Mouse (Mus musculus) thymus, postnatal 25 days (tissue): Measurements from ENCODE around the gene Lrrc49.
A peak's percentile ranks its signal among the peaks of the same experiment; 100 is the strongest.

ENCODE experiments used
- DNase-seq: peaks from one replicate; pipeline ENCODE4 v3.0.0; 2022

The Lrrc49 gene

DNA sequence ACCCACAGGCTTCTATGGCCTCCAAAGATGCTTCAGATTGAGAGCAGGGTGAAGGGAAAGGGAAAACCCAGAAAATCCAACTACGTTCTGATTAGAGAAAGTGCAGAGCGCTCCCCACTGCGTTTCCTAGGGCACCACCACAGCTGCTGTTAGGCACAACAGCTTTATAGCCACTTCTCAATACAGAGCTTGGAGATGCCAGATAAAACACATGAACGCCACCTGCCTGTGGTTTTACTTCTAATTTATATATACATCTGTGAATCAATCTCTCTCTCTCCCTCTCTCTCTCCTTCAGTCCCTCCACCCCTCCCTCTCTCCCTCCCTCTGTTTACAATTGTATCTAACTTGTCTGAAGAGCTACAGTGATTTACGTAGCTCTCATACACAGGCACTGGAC is 95.6 kb downstream of the Lrrc49 start:
- no peak for DNase-seq

DNA sequence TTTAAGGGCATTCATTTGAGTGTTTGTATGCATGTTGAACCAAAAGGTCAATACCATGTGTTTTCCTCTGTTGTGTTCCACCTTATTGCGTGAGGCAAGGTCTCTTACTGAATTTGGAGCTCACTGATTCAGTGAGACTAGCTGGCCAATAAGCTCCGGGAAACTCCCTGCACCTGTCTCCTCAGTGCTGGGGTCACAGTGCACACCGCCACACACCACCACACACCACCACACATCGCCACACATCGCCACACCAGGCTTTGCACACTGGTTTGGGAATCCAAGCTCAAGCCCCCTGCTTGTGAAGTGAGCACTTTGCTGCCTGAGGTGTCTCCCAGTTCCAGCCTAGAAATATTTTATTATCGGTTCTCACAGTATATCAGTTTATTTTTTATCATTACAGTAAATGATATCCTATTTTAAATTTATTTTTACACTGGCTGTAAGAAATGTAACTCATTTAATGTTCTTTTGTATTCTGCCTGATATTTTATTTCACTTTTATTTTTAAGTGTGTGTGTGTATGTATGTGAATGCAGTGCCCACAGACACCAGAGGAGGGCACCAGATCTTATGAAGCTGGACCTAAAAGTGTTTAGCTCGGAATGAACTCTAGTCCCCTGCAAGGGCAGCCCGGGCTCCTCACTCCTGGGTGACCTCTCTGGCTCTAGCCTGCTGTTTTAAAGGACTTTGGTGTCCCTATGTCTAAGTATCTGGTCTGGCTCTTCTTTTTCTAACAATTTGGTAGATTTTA is 96.9 kb downstream of the Lrrc49 start:
- DNase-seq: no peak

DNA sequence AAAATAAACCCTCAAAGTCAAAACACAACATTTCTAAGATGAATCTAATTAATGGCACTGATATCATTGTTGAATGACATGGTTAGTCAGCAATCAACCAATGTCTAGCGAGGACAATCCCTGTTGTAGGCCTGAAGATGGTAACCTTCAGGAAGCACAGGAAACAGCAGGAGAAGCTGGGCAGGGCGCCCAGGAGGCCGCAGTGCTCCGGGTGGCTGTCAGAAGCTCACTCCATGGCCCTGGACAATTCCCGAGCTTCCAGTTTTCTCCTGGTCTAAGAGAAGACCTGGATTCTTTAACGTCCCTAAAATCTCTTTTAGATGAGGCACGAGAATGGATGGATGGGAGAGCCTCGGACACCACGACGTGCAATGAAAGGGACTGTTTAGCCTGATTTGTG is 99.0 kb downstream of the Lrrc49 start:
- no peak for DNase-seq

DNA sequence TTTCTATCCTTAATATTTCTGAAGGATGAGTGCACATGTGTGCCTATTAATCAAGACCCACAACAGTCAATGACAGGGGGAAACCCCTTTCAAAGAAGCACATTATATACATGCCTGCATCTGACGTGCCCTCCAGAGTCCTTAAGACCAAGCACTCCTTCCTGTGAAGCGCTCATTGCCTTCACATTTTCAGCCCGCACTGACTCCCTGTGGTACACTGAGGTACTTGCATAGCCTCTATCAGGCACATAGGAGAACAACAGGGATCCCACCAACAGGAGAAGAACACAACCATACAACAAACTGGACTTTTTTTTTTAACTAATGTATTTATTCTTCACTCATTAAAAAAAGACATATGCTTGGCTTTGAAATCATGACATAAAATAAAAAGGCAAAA is 101.0 kb downstream of the Lrrc49 start:
- no peak for DNase-seq

DNA sequence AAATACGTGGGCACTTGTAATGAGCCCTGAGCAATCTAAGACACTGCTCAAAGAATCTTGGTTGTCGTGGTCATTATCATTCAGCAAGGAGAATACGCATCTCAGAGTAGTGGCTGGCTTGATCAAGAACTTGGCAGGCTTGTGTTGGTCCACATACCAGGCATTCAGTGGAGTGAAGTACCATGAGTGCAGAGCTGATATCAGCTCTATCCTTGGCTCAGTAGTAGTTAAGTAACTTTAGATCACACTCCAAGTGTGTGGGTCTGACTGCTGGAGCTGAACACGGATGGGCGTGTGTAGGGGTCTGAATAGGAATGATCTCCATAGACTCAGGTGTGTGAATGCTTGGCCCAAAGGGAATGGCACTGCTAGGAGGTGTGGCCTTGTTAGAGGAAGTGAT is 102.8 kb downstream of the Lrrc49 start:
- DNase-seq: no peak

DNA sequence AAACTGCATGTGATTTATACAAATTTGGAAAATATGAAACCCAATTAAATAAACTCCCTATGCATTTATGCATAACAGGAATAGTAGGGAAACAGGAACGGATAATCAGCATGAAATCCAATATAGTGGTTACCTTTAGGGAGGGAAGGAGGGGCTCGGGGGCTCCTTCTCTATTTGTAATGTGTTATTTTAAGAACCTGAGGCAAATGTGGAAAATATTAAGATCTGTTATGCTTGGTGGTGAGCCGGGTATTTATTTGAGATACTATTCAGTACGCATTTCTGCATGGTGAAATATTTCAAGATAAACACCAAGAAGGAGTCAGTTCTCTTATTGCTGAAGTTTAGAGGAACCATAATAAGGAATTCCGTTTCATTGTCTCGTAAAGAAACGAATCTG is 105.4 kb downstream of the Lrrc49 start:
- DNase-seq: no peak

GRCm38 (mm10) chr9:60573011-60573410 is 114.9 kb downstream of the Lrrc49 start:
- no peak for DNase-seq

DNA sequence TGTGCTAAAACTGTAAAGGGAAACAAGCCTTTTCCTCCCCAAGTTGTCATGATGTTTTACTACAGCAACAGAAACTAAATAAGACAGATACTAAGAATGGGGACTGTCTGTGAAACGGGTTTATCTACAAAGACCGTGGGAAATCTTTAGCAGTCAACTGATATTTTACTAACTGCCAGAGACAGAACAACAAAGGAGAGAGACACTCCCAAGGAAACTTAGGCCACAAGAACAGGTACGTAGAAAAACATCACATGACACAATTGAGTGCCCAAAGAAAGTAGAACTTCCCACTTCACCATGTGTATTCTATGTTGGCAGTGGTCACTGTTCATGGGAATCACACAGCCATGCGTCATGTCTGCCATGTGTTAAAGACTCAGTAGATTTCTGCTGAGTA is 116.2 kb downstream of the Lrrc49 start:
- no peak for DNase-seq

- DNase-seq: no peak
These were observed 116.9 kb downstream of the Lrrc49 start for GRCm38 (mm10) chr9:60571041-60571440.

DNA sequence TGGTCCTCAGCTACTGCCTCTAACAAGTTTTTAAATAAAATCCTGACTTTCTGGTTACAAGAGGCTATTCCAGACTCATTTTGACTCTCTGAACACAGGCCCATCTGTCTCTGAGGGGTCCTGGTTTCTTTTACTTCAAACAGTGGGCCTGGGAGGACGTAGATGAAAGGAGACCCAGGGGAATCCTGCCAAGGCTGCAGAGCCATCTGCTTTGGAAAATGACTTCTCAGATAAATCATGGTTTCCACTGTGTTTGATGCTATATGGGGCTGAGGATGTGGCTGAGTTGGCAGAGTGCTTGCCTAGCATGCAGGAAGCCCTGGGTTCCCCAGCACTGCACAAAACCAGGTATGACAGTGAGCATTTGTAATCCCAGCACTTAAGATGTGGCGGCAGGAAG is 118.6 kb downstream of the Lrrc49 start:
- DNase-seq: no peak

- no peak for DNase-seq
These were observed 124.1 kb downstream of the Lrrc49 start for GRCm38 (mm10) chr9:60563809-60564208.

DNA sequence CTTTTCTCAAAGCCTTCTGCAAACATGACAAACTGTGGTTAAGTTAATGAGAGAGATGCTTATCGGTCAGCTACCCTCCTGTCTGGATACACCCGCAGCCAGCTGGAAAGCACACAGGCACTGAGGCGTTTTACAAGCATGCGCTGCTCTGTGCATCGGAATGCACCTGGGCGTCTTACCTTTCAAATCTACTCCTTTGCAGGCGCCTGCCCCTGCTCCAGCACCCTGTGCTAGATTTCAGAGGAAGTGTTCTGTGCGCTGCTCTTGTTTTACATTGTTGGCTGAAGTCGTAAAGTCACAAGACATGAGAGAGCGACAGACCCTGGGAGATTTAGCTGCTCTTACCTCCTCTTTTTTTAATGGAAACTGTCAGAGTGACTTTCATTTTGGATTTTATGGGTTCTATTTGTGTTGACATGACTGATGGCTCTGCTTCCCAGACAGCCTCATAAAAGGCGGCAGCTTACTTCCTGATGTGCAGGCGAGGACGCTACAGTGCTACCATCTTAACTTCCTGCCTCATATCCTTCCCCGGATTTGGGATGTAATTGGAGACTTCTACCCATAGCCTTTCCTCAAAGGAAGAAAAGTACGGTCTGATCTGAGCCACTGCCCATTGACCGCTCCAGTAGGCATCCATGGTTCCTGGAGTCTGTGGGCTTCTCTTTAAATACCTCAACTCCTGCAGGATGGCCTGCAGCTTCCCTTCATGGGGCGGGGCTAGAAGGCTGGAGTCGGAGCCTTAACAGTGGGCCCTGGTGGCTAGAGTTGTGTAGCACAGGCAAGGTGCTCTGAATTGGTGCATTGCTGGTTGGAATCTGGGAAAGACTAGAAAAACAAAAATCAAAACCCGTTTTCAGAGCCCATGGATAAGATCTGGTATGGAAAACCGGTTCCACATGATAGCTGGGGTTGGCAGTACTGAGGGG is 125.3 kb downstream of the Lrrc49 start:
- peak; percentile 18 for DNase-seq

GRCm38 (mm10) chr9:60561641-60562289 is 126.2 kb downstream of the Lrrc49 start:
- DNase-seq: no peak

DNA sequence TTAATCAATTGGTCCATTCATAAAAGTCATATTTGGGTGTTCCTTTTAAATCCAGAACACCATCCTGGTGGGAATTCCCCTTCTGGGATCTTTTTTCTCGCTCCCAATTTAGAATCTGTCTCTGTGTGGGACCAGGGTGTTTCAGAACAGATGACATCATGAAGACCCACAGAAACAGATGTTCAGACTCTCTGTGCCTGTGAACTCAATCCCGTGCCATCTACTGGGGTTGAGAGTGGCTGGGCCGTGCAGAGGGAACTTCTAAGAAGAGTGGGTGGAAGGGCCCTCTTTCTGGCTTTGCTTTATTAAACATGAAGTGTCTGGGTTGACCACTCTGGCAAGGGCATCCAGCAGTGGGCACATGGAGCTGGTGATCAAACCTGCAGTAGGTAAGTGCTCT is 129.5 kb downstream of the Lrrc49 start:
- no peak for DNase-seq

DNA sequence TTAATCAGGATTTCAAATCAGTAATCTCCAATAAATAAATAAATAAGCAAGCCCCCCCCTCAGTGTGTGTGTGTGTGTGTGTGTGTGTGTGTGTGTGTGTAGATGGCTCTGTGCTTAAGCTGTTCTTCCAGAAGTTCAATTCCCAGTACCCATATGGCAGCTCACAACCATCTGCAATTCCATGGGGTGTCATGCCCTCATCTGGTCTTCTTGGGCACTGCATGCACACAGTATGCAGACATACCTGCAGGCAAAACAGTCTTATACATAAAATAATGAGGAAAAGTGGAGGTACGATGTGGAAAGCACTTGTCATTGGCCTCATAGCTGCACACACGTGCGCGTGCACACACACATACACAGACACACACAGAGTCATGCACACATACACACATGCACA is 136.7 kb downstream of the Lrrc49 start:
- no peak for DNase-seq

GRCm38 (mm10) chr9:60548182-60548581 is 139.8 kb downstream of the Lrrc49 start:
- no peak for DNase-seq

DNA sequence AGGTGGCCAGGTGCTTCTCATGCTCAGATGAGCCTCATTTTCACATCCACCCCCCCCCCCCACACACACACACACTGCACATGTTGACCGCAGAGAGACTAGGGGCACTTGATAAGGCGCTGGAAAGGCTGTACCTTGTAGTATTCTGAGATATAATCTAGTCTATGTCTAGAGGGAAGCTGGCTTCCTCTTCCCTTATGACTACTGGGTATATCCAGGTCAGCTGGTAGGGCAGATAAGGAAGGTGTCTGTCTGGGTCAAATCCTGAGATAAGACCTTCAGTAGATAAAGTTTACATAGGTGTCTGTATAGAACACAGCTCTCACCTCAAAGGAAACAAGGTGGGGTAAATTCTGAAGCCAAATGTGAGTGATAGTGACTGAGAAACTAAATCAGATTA is 141.8 kb downstream of the Lrrc49 start:
- no peak for DNase-seq

- no peak for DNase-seq
These were observed 142.4 kb downstream of the Lrrc49 start for GRCm38 (mm10) chr9:60545361-60546096.

DNA sequence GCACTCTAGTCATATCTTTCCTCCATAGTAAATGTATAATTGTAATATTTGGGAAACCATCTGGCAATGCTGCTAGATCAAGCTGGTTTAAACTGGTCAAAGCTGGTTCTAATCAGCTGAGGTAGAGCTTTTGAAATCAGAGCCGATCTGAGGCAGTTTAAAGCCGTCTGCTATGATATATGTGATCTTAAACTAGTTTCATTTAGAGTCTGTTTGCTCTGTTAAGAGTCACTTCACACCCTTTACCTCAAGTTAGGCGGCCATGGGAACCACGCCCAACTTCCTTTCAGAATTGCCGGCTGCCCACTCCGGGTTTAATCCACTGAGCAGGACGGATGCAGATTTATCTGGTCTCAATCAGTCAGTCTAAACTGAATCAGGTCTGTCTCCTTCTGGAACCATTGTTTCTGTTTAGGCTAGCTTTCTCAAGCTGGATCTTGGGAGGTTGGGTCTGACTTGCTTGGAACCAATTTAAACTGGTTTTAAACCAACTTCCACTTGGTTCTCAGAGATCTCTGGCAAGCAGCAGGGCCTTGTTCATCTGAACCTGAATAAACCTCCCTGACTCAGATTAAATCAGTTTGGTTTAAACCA is 144.4 kb downstream of the Lrrc49 start:
- no peak for DNase-seq

GRCm38 (mm10) chr9:60530310-60530709 is 157.6 kb downstream of the Lrrc49 start:
- no peak for DNase-seq

DNA sequence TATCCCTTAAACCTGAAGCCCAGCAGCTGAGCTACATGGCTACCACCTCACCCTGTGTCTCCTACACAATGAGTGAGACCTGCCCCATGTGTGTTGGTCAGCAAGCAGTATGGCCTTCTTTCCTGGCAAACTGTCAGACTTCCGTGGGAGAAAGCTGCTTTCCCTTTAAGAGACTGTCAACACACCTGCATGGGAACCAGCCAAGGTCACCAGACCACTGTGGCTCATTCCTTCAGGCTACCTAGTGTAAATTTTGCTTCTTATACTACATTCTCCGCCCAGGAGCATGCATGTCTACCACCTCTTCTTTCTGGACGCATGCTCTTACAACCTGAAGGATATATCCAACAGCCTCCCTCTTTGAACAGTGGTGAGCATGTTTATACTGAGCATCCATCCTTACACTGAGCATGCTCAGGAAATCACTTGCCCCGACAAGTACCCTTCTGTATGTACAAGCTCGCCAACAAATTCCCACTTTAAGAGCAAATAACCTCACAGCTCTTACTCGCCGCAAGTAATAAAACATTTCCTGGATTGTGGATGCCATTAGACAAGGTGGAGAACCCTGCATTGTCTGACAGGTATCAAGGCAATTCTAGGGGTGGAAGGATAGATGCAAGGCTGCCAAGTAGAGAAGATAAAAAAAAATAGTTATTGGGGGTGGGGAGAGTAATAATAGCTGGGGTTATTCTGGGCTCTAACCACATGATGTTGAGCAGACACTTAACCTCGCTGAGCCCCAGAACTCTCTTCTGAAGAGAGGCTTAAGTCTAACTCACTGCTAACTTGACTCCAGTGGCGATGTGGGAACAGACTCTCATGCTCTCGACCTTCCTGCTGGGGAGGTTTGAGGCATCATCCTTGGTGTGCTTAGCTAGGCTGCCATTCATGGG is 158.4 kb downstream of the Lrrc49 start:
- no peak for DNase-seq
